Mouse (Mus musculus) megakaryocyte, embryonic 14.5 days (primary cell): ENCODE measurements at regions not wholly inside any gene's neighbourhood (a gene's known extent, or its start where the extent isn't known, plus 50 kb on each side); places are given as distances from the start of the nearest gene placed in this dataset.
A peak's percentile ranks its signal among the peaks of the same experiment; 100 is the strongest.

Source experiments
- H3K27me3 ChIP-seq: replicated peaks from 2 replicates; pipeline ENCODE3; 2012; ENCODE audit warnings: inconsistent platforms
- H3K36me3 ChIP-seq: replicated peaks from 2 replicates; pipeline ENCODE3; 2012; ENCODE audit warnings: low read length, inconsistent platforms, mixed read lengths
- H3K4me1 ChIP-seq: 2 replicates; pipeline ENCODE4 v1.6.1; 2012; ENCODE audit warnings: inconsistent platforms
- H3K4me3 ChIP-seq: replicated peaks from 2 replicates; pipeline ENCODE3; 2012; ENCODE audit warnings: moderate library complexity, mild to moderate bottlenecking, inconsistent platforms
- H3K9me3 ChIP-seq: 2 replicates; pipeline ENCODE4 v1.6.1; 2012; ENCODE audit warnings: inconsistent platforms
- FLI1 ChIP-seq: IDR thresholded peaks from 2 replicates; pipeline ENCODE4 v1.6.1; 2012; ENCODE audit warnings: low read length, inconsistent platforms, mixed read lengths
- GATA1 ChIP-seq: IDR thresholded peaks from 3 replicates; pipeline ENCODE4 v1.6.1; 2012; ENCODE audit warnings: mixed read lengths, low read length, inconsistent platforms, borderline replicate concordance

- Histone ChIP-seq H3K9me3 (peaks cover 9% of the 10 kb centered on the region), H3K27me3 (no peaks in the 10 kb centered on the region), H3K36me3 (no peaks in the 10 kb centered on the region), H3K4me3 (no peak overlapping the region), H3K4me1 (no peaks in the 10 kb centered on the region)
- TF ChIP-seq FLI1 = no peak
- no peak for TF ChIP-seq GATA1
Measured at GRCm38 (mm10) chr3:128723100-128723499, 476.6 kb upstream of the Pitx2 start.

- TF ChIP-seq GATA1 (no peak), FLI1 (no peak)
- no peaks in the 10 kb centered on the region for H3K36me3 ChIP-seq
- no peaks in the 10 kb centered on the region for H3K27me3 ChIP-seq
- H3K9me3 ChIP-seq = peaks cover 9% of the 10 kb centered on the region
- no peaks in the 10 kb centered on the region for H3K4me1 ChIP-seq
- H3K4me3 ChIP-seq = no peak overlapping the region
Measured at GRCm38 (mm10) chr3:128720276-128720675, 479.4 kb upstream of the Pitx2 start.

GRCm38 (mm10) chr3:128719226-128719625 lies 480.5 kb upstream of the Pitx2 start:
- TF ChIP-seq GATA1 (no peak), FLI1 (no peak)
- H3K27me3 ChIP-seq = no peaks in the 10 kb centered on the region
- peak overlapping the region; percentile 40 for H3K4me3 ChIP-seq
- peaks cover 9% of the 10 kb centered on the region for H3K9me3 ChIP-seq
- H3K36me3 ChIP-seq = no peaks in the 10 kb centered on the region
- no peaks in the 10 kb centered on the region for H3K4me1 ChIP-seq

GRCm38 (mm10) chr3:128707270-128707669 lies 492.4 kb upstream of the Pitx2 start:
- no peak for TF ChIP-seq GATA1
- no peak for TF ChIP-seq FLI1
- no peaks in the 10 kb centered on the region for H3K27me3 ChIP-seq
- peaks cover 4% of the 10 kb centered on the region; the same call in 1 of the 2 replicates for H3K9me3 ChIP-seq
- H3K4me3 ChIP-seq = no peak overlapping the region
- H3K36me3 ChIP-seq = no peaks in the 10 kb centered on the region
- H3K4me1 ChIP-seq = no peaks in the 10 kb centered on the region

- Histone ChIP-seq H3K27me3 (no peaks in the 10 kb centered on the region), H3K36me3 (no peaks in the 10 kb centered on the region), H3K4me3 (no peak overlapping the region), H3K9me3 (peaks cover 16% of the 10 kb centered on the region; the same call in 1 of the 2 replicates), H3K4me1 (no peaks in the 10 kb centered on the region)
- TF ChIP-seq GATA1 = no peak
- TF ChIP-seq FLI1 = no peak
Measured at GRCm38 (mm10) chr3:128668468-128669127, 531.1 kb upstream of the Pitx2 start.

DNA sequence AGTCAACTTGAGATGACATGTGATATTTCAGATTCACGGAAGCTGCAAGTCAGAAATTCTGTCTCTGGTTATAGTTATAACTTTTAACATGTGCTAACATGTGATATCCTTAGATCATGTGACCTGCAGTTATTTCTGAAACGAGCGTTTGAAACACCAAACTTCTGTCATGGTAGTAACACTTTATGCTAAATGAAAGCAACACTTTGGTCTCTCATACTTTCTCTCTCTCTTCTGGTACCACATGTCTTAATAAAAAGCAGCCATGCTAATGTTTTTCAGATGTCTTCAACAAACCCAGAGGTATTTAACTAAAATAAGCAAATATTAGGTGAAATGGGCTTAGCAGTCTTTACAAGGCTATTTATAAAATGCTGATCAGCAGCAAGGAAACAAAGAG lies 534.5 kb upstream of the Pitx2 start:
- no peaks in the 10 kb centered on the region for H3K27me3 ChIP-seq
- H3K4me1 ChIP-seq = no peaks in the 10 kb centered on the region
- no peak overlapping the region for H3K4me3 ChIP-seq
- no peaks in the 10 kb centered on the region for H3K36me3 ChIP-seq
- TF ChIP-seq FLI1 = no peak
- TF ChIP-seq GATA1 = no peak
- peaks cover 13% of the 10 kb centered on the region for H3K9me3 ChIP-seq

GRCm38 (mm10) chr3:128636960-128637755 lies 562.5 kb upstream of the Pitx2 start:
- H3K9me3 ChIP-seq = peaks cover 25% of the 10 kb centered on the region
- H3K36me3 ChIP-seq = no peaks in the 10 kb centered on the region
- TF ChIP-seq GATA1 (no peak), FLI1 (no peak)
- no peaks in the 10 kb centered on the region for H3K4me1 ChIP-seq
- H3K4me3 ChIP-seq = no peak overlapping the region
- H3K27me3 ChIP-seq = no peaks in the 10 kb centered on the region

GRCm38 (mm10) chr3:128627696-128628095 lies 572.0 kb upstream of the Pitx2 start:
- no peak for TF ChIP-seq FLI1
- no peak for TF ChIP-seq GATA1
- Histone ChIP-seq H3K4me3 (no peak overlapping the region), H3K27me3 (no peaks in the 10 kb centered on the region), H3K36me3 (no peaks in the 10 kb centered on the region), H3K9me3 (peaks cover 7% of the 10 kb centered on the region), H3K4me1 (no peaks in the 10 kb centered on the region)

- no peak for TF ChIP-seq FLI1
- no peak for TF ChIP-seq GATA1
- no peak overlapping the region for H3K4me3 ChIP-seq
- H3K9me3 ChIP-seq = peaks cover 13% of the 10 kb centered on the region
- no peaks in the 10 kb centered on the region for H3K4me1 ChIP-seq
- H3K36me3 ChIP-seq = no peaks in the 10 kb centered on the region
- H3K27me3 ChIP-seq = no peaks in the 10 kb centered on the region
Measured at GRCm38 (mm10) chr3:128616675-128617074, 583.0 kb upstream of the Pitx2 start.

GRCm38 (mm10) chr3:128613657-128614056 lies 586.0 kb upstream of the Pitx2 start:
- H3K36me3 ChIP-seq = no peaks in the 10 kb centered on the region
- H3K27me3 ChIP-seq = no peaks in the 10 kb centered on the region
- TF ChIP-seq FLI1 = no peak
- TF ChIP-seq GATA1 = no peak
- H3K4me3 ChIP-seq = no peak overlapping the region
- H3K4me1 ChIP-seq = no peaks in the 10 kb centered on the region
- H3K9me3 ChIP-seq = peaks cover 22% of the 10 kb centered on the region
